Mouse (Mus musculus) lung, adult 2 months (tissue): ENCODE results near the gene Phykpl. TPM values are rescaled to one million over a fixed set of nuclear protein-coding genes. Genes with fewer than 3 reads are reported as not detected.
"Not testable (repeated sequence)": the region's sequence is repeated elsewhere in the genome, so short reads cannot be mapped to it uniquely, and the experiment has no call there.

Source experiments
- DNase-seq: peaks from one replicate; pipeline ENCODE4 v3.0.0; 2022
- H3K4me1 ChIP-seq: fragments of 200-500 bp; 2 replicates; pipeline ENCODE4 v1.6.1; 2011; ENCODE audit warnings: low read length; ENCODE audit not compliant: control insufficient read depth, insufficient read depth
- H3K4me3 ChIP-seq: fragments of 200-500 bp; replicated peaks from 2 replicates; pipeline ENCODE3; 2011; ENCODE audit warnings: low read depth, mild to moderate bottlenecking, control low read depth, low read length; ENCODE audit errors: extremely low read depth
- CTCF ChIP-seq: fragments of 200-500 bp; IDR thresholded peaks from 2 replicates; pipeline ENCODE4 v1.5.1; 2011; ENCODE audit warnings: mild to moderate bottlenecking, low read length, control low read depth; ENCODE audit not compliant: insufficient read depth
- POLR2A ChIP-seq: fragments of 200-500 bp; IDR thresholded peaks from 2 replicates; pipeline ENCODE4 v1.6.1; 2011; ENCODE audit warnings: low read depth, mild to moderate bottlenecking, control low read depth, low read length, borderline replicate concordance; ENCODE audit errors: extremely low read depth
- WGBS: fragments of 180-500 bp; shearing (Covaris S2); methylation state at CpG from one replicate; pipeline ENCODE4 v1.1.7; 2018; 5-methylcytosine and 5-hydroxymethylcytosine counted together
- polyA plus RNA-seq: library from polyadenylated mRNA; depleted of rRNA; stranded (reverse); fragments of >200 nt; gene quantifications from 2 replicates; pipeline ENCODE4 v1.2.3, GENCODE M21; 2012

Phykpl gene
- polyA plus RNA-seq, 1 experiment = 25.4 TPM

- DNase-seq = no peak
- 70% methylated on average over 5 of the region's 5 CpGs for WGBS
- TF ChIP-seq CTCF = no peak
- TF ChIP-seq POLR2A = no peak
- Histone ChIP-seq H3K4me3 (no peak overlapping the region), H3K4me1 (peaks cover 1% of the 10 kb centered on the region; the same call in 1 of the 2 replicates)
Observed at GRCm38 (mm10) chr11:51625187-51625820, 40.7 kb downstream of the Phykpl start.

DNA sequence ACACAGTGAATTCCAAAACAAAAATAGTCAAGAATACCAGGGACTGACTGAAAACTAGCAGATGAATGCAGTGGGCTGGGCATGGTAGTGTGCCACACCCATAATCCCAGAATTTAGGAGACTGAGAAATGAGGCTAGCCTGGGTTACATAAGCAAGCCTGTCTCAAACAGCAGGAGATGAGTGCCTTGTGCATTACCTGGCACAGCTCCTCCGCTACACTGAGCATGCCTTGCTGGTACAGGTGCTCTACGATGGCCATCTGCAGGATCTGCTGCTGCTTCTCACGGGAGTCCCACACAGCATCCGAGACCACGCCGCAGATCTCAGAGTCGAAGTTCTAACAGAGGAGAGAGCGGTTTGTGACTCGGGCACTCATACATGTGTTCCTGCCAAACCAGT, 42.9 kb downstream of the Phykpl start:
- no peak for TF ChIP-seq POLR2A
- no peak for TF ChIP-seq CTCF
- no peak for DNase-seq
- H3K4me3 ChIP-seq = no peak overlapping the region
- peaks cover 7% of the 10 kb centered on the region for H3K4me1 ChIP-seq
- WGBS = 93% methylated on average over 9 of the region's 9 CpGs

GRCm38 (mm10) chr11:51627907-51628306, 43.4 kb downstream of the Phykpl start:
- WGBS = 91% methylated on average over 8 of the region's 8 CpGs
- TF ChIP-seq CTCF (no peak), POLR2A (no peak)
- no peak overlapping the region for H3K4me3 ChIP-seq
- no peak for DNase-seq
- peaks cover 10% of the 10 kb centered on the region for H3K4me1 ChIP-seq

GRCm38 (mm10) chr11:51629651-51630314, 45.2 kb downstream of the Phykpl start:
- no peak for DNase-seq
- WGBS = 73% methylated on average over 15 of the region's 15 CpGs

GRCm38 (mm10) chr11:51632130-51632753, 47.7 kb downstream of the Phykpl start:
- no peak for DNase-seq
- TF ChIP-seq CTCF (no peak), POLR2A (no peak)
- Histone ChIP-seq H3K4me1 (peaks cover 13% of the 10 kb centered on the region), H3K4me3 (no peak overlapping the region)
- 63% methylated on average over 6 of the region's 6 CpGs for WGBS

More at GRCm38 (mm10) chr11:51629651-51630314, 45.2 kb downstream of the Phykpl start:
- Histone ChIP-seq H3K4me1 (peaks cover 10% of the 10 kb centered on the region), H3K4me3 (no peak overlapping the region)
- TF ChIP-seq CTCF = no peak
- no peak for TF ChIP-seq POLR2A

GRCm38 (mm10) chr11:51633200-51633599, 48.6 kb downstream of the Phykpl start:
- not testable (repeated sequence) for H3K4me3 ChIP-seq, DNase-seq
- H3K4me1 ChIP-seq = peaks cover 13% of the 10 kb centered on the region
- WGBS = 80% methylated on average over 7 of the region's 7 CpGs

- H3K4me3 ChIP-seq = no peak overlapping the region
- no peak for DNase-seq
- TF ChIP-seq POLR2A (no peak), CTCF (no peak)
- WGBS = 94% methylated on average over 3 of the region's 3 CpGs
- H3K4me1 ChIP-seq = peaks cover 13% of the 10 kb centered on the region
Observed at GRCm38 (mm10) chr11:51633721-51634120, 49.2 kb downstream of the Phykpl start.

DNA sequence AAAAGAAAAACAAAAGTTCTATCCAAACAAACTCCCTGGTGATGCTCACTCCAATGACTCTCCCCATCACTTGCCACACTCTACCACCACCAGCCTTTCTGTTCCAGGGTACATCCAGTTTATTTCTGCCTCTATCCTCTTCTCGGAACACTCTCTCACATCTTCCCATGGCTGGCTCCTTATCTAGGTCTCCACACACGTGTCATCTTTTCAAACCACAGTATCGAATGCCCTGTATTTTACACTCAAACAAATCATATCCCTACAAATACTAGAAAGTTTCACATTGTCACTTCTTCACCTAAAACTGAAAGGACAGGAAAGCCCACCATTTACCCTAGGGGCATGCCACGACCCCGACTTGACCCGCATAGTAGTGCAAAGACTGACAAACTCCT, 50.6 kb downstream of the Phykpl start:
- H3K4me1 ChIP-seq = peaks cover 13% of the 10 kb centered on the region
- under 1% methylated on average over 6 of the region's 6 CpGs for WGBS
- no peak for DNase-seq
- peak overlapping the region; percentile 75 for H3K4me3 ChIP-seq
- TF ChIP-seq POLR2A (no peak), CTCF (no peak)

GRCm38 (mm10) chr11:51635525-51636322, 51.2 kb downstream of the Phykpl start, which contains the start of gene Rmnd5b:
Rmnd5b (minus strand) TSS chr11:51635896.
- peak within 1 kb of the TSS; percentile 75 for H3K4me3 ChIP-seq
- H3K4me1 ChIP-seq = peaks cover 13% of the 10 kb centered on the region
- TF ChIP-seq POLR2A (peak; percentile 49; the same call in 1 of the 2 replicates), CTCF (no peak)
- WGBS = under 1% methylated on average over 61 of the region's 61 CpGs
- DNase-seq = peak; percentile 91
